Mouse (Mus musculus) adrenal gland, postnatal 10 days (tissue): ENCODE results near the gene Camta1. TPM values are rescaled to one million over a fixed set of nuclear protein-coding genes. Genes with fewer than 3 reads are reported as not detected.
A peak's percentile ranks its signal among the peaks of the same experiment; 100 is the strongest.

Experiments used
- DNase-seq: peaks from one replicate; pipeline ENCODE4 v3.0.0; 2021; ENCODE audit warnings: mixed read lengths
- total RNA-seq, 2 experiments: library from RNA; stranded (reverse); gene quantifications; 2 replicates each; pipeline ENCODE4 v1.2.3; 2021

The Camta1 gene
- total RNA-seq, 2 experiments from 2014 or later = 46.3 to 50.3 TPM

DNA sequence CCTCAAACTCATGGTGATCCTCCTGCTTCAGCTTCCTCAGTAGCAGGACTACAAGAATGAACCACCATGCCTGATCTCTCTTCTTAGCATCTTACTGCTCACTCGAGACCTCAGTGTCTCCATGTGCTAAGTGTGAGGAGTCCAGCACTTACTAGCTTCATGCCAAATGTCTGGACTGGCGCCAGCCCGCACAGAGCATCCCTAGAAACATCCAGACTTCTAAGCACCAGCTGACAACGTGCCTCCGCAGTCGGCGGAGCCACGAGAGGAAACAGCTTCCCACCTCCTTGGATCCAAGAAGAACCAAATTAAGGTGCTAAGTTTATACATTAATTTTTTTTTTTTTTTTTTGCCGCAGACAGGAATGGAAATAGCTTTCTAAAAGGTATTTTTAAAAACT lies 661.4 kb downstream of the Camta1 start:
- DNase-seq = no peak

DNA sequence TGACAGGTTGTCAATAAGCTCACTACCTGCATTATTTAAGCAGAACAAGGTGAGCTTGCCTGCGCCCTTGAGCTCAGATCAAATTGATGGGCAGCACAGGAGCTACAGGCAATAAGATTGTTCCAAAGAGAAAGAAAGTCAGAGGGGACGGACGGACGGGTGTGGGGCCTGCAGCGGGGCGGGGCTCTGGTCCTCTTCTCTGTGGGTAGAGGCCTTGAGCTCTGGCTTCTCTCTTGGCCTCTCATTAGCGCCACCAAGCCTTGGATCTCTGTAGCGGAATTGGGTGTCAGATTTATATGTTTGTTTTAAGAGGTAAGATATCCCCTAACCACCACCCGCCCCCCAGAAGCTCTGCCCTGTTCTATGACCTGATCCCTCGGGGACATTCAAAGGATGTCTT lies 666.5 kb downstream of the Camta1 start:
- DNase-seq = no peak

DNA sequence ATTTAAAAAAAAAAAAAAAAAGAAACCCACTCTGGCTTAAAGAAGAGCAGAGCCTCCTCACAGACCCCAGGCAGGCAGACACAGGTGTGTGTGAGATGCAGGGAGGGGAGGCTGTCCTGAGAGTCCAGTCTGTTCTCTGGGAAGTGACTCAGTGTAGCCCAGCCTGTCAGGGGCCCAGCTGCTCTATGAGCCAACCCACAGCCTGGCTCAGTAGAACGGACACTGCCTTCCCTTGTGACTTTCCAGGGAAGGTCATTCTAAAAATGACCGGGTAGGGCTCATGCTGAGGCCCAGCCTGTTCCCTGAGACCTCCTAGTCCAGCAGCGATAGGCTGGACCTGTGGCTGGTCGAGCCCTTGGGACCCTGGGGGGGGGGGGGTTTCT lies 667.0 kb downstream of the Camta1 start:
- DNase-seq = no peak

- no peak for DNase-seq
Observed at GRCm38 (mm10) chr4:151194030-151194714, 667.5 kb downstream of the Camta1 start.

GRCm38 (mm10) chr4:151186447-151186846 lies 675.2 kb downstream of the Camta1 start:
- DNase-seq = peak; percentile 87

- DNase-seq = peak; percentile 38
Observed at GRCm38 (mm10) chr4:151185750-151186149, 675.9 kb downstream of the Camta1 start.

GRCm38 (mm10) chr4:151180394-151180902 lies 681.2 kb downstream of the Camta1 start:
- no peak for DNase-seq

- no peak for DNase-seq
Observed at GRCm38 (mm10) chr4:151179639-151180038, 682.0 kb downstream of the Camta1 start.

DNA sequence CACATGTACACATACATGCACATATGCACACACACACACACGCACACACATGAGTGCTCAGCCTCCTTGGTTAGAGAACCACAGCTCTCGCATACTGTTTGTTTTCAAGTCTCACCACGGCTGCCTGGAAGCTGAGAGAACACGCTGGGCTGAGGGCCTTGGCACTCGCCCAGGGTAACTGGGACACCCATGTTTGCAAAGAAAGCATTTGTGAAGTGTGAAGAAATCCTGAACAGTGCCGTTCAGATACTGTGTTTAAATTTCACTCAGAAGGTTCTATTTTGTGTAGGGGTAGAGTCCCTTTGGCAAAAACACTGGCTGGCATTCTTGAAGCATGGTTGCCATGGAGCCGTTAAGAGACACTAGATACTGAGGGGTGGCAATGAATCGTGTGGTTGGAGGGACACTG lies 682.7 kb downstream of the Camta1 start:
- DNase-seq = no peak

- no peak for DNase-seq
Observed at GRCm38 (mm10) chr4:151172526-151172925, 689.1 kb downstream of the Camta1 start.

DNA sequence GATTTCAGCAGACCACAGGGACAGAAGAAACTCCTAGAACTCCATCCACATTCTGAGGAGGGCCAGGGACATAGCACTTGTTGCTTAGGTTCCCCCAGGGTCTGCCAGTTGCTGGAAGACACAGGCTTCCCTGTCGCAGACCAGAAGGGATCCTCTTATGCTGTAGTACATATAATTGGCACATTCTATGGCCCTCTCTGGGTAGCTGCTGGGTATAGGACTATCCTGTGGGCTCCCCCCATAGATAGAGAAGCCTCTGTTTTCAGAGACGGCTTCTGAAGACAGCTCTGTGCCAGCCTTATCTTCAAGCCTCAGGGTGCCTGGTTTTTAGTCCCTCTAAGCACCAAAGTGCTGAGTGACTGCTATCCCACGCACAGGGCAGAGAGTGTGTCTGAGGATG lies 690.6 kb downstream of the Camta1 start:
- DNase-seq = no peak

DNA sequence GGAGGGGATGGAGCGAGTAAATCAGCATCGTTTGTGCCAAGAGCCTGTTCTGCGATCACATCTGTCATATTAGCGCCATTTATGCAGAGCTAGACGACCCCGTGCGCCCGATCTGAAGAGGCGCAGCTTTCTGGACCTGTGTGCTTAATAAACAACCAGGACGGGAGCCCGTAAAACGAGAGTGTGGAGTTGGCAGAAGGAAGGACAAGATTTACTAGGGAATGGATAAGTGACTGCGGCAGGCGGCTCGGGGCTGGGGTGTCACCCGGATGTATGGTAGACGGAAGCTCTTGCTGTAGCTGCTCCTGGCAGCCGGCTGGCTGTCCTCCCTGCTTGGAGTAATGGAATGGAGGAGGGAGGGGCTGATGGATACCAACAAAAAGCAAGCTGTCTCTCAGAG lies 691.0 kb downstream of the Camta1 start:
- no peak for DNase-seq

- DNase-seq = no peak
Observed at GRCm38 (mm10) chr4:151166969-151167368, 694.7 kb downstream of the Camta1 start.

DNA sequence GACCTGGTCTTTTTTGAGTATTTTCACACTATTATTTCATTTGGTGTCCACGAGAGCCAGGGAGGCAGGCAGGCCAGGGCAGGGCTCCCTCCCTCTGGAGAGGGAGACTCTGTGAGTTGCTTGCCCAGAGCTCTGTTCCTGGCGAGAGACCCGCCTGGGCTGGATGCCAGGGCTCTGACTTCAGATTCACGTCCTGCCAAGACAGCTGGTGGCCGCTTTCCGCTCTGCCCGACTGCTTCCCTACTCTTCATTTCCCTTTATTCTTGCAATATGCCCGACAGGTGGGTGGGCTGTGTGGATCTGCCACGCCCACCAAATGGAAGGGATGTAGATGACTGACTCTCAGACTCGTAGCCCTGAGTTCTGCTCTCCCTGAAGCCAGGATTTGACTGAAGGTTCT lies 696.1 kb downstream of the Camta1 start:
- DNase-seq = peak; percentile 94

DNA sequence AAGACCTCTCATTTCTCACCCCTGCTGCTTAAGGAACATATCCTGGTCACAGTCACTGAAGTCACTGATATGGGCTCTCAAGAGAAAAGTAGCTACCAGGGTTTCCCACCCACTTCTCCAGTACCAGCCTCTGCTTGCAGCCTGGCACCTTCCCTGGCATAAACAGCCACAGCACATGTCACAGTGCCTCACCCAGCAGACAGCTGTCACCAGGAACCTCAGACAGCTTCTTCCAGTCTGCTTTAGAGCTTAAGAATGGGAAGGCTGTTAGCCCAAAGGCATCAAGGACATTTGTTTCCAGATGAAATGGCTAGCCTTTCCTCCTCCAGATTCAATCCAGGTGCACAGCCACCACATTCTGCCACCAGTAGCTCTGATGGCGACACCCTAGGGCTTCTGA lies 697.4 kb downstream of the Camta1 start:
- DNase-seq = no peak

- no peak for DNase-seq
Observed at GRCm38 (mm10) chr4:151161869-151162268, 699.8 kb downstream of the Camta1 start.

DNA sequence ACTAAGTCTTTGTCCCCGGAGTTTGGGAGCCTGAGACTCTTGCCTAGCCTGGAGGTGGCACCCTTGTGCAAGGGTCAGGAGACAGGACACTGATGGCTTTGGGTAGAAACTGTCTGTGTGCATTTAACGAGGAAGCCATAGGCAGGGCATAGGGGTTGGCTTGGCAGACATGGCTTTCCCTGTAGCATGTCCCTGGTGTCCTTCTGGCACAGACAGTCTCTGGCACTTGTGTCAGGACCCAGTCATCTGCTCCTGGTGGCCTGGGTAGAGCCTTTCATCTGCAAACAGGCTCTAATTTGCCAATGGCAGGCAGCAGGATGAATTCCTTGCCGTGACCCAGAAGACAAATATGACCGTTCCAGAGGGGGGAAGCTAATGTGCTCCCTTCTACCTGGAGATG lies 700.7 kb downstream of the Camta1 start:
- no peak for DNase-seq

GRCm38 (mm10) chr4:151160476-151160875 lies 701.2 kb downstream of the Camta1 start:
- no peak for DNase-seq

DNA sequence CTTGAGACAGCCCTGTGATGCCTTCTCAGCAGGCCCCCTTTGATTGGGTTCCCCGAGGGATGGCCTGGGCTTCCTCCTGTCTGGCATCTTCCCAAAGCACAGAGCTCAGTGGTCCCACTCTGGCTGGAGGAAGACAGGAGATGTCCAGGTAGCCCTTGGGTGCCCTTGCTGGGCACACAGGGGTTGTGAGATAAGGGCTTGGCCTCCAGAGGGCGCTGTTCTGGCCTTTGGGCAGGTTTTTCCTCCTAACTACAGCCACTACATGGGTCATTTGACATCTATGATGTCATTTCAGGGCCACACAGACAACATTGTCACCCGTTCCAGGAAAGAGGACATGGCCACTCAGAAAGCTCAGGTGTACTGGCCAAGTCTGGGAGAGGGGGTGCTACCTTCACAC lies 703.4 kb downstream of the Camta1 start:
- no peak for DNase-seq

DNA sequence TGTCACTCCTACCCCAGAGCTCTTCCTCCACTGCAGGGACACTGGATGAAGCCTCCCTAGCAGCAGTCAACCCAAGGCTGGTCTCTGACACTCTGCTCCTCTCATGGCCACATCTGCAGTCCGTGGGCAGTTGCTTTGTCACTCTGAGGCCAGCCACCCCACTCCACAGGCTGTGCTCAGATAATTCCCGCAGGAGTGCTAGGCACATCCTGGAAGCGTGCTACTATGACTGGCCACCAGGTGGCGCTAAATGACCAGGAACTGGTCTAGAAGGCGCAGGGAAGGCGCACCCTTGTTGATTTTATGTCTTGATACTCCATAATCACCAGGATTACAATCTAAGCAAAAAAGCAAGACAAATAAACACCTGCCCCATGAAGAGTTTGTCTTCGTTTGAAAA lies 704.8 kb downstream of the Camta1 start:
- DNase-seq = peak; percentile 93

GRCm38 (mm10) chr4:151155587-151155986 lies 706.1 kb downstream of the Camta1 start:
- peak; percentile 76 for DNase-seq

DNA sequence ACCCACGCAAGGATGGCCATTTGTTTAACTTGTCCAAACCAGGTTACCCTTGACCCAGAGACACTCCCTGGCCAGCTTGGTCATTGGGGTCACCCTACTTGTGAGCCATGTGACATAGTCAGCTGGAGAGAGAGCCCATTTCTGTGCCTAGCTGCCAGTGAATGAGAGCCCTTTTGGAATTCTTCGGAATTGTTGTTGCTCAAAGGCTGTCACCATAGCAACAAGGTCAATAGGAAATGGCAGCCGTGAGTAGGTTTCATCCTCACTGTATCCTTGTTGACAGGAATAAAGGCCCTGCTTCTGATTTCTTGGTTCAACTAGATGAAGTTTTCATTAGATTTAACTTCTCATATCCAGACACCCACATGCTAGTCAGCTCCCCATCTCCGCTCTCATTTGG lies 707.4 kb downstream of the Camta1 start:
- DNase-seq = no peak

DNA sequence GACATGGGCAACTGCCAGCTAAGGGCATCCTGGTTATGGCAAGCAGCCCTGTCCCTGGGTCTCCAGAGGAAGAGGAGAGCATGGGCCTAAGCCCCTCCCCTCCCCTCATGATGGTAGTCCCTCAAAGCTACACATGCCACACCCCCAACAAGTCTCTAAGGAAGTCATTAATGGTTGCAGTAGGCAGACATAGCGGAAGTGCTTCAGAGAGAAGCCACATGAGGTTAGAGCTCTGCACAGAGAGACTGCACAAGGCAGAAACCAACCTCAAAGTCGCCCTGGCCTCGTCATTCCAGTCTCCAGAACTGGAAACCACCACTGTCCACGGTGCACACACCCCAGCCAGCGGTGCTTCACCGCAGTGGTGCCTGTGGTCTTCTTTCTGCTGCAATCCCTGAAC lies 709.7 kb downstream of the Camta1 start:
- no peak for DNase-seq

DNA sequence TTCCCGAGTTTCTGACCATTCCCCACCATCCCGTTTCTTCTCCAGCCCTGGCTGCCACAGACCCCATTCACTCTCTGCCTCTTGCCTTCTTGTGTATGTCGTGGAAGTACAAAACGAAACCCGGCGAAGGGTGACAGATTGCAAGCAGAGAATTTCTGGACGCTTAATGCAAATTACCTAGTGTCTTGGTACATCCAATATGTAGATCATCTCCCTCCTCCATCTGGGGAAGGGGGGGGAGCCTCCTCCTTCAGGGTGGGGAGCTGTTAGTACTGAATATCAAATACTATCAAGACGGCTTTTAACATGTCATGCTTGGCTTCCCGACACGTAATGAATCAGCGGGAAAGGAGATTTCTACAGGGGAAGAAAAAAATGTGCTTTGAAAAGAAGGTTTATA lies 710.8 kb downstream of the Camta1 start:
- DNase-seq = no peak

- DNase-seq = no peak
Observed at GRCm38 (mm10) chr4:151150115-151150514, 711.6 kb downstream of the Camta1 start.
